Mouse (Mus musculus): ENCODE measurements around the gene Fam57a. TPM values are rescaled to one million over a fixed set of nuclear protein-coding genes. Genes with fewer than 3 reads are reported as not detected.

Gene Fam57a
- polyA plus RNA-seq, 1 experiment from 2014 or later: 38.8 TPM

- Histone ChIP-seq H3K9me3 (ENCODE audit: control insufficient read depth, low read length) (no peaks in the 10 kb centered on the region), H3K27me3 (ENCODE audit: control insufficient read depth, insufficient read depth, low read depth, low read length) (no peaks in the 10 kb centered on the region), H3K36me3 (ENCODE audit: control insufficient read depth, insufficient read depth, low read length) (0 out of 2 replicates have a peak, but pooled peaks cover 2% of the 10 kb centered on the region), H3K4me3 (ENCODE audit: low read length) (no peak overlapping the region), H3K27ac (ENCODE audit: low read length) (no peak overlapping the region), H3K4me2 (ENCODE audit: low read depth, low read length) (no peak overlapping the region), H3K4me1 (replicated peaks; ENCODE audit: control insufficient read depth, insufficient read depth, low read length) (peaks cover 27% of the 10 kb centered on the region), H3K9ac (ENCODE audit: low read length) (no peak overlapping the region)
- 44% methylated on average over 4 of the region's 4 CpGs for WGBS
- ATAC-seq (ENCODE audit: low read depth): no peak
These were observed 28.5 kb upstream of the Fam57a start for GRCm38 (mm10) chr11:76150980-76151379.

- Histone ChIP-seq H3K27me3 (ENCODE audit: control insufficient read depth, insufficient read depth, low read depth, low read length) (no peaks in the 10 kb centered on the region), H3K4me3 (ENCODE audit: low read length) (no peak overlapping the region), H3K9ac (ENCODE audit: low read length) (no peak overlapping the region), H3K36me3 (ENCODE audit: control insufficient read depth, insufficient read depth, low read length) (0 out of 2 replicates have a peak, but pooled peaks cover 2% of the 10 kb centered on the region), H3K4me1 (replicated peaks; ENCODE audit: control insufficient read depth, insufficient read depth, low read length) (peaks cover 9% of the 10 kb centered on the region), H3K9me3 (ENCODE audit: control insufficient read depth, low read length) (no peaks in the 10 kb centered on the region), H3K4me2 (ENCODE audit: low read depth, low read length) (no peak overlapping the region), H3K27ac (ENCODE audit: low read length) (no peak overlapping the region)
- no peak for ATAC-seq (ENCODE audit: low read depth)
- WGBS: 89% methylated on average over 5 of the region's 5 CpGs
These were observed 26.1 kb upstream of the Fam57a start for GRCm38 (mm10) chr11:76153236-76153951.

- Histone ChIP-seq H3K4me1 (replicated peaks; ENCODE audit: control insufficient read depth, insufficient read depth, low read length) (peaks cover 1% of the 10 kb centered on the region), H3K36me3 (ENCODE audit: control insufficient read depth, insufficient read depth, low read length) (0 out of 2 replicates have a peak, but pooled peaks cover 2% of the 10 kb centered on the region), H3K4me2 (ENCODE audit: low read depth, low read length) (no peak overlapping the region), H3K9me3 (ENCODE audit: control insufficient read depth, low read length) (no peaks in the 10 kb centered on the region), H3K9ac (ENCODE audit: low read length) (no peak overlapping the region), H3K4me3 (ENCODE audit: low read length) (no peak overlapping the region), H3K27ac (ENCODE audit: low read length) (no peak overlapping the region), H3K27me3 (ENCODE audit: control insufficient read depth, insufficient read depth, low read depth, low read length) (no peaks in the 10 kb centered on the region)
- ATAC-seq (ENCODE audit: low read depth): no peak
- 96% methylated on average over 2 of the region's 2 CpGs for WGBS
These were observed 25.3 kb upstream of the Fam57a start for GRCm38 (mm10) chr11:76154200-76154599.

- no peaks in the 10 kb centered on the region for H3K9me3 ChIP-seq (ENCODE audit: control insufficient read depth, low read length)
- no peaks in the 10 kb centered on the region for H3K27me3 ChIP-seq (ENCODE audit: control insufficient read depth, insufficient read depth, low read depth, low read length)
- no peak overlapping the region for H3K27ac ChIP-seq (ENCODE audit: low read length)
- no peak for ATAC-seq (ENCODE audit: low read depth)
- H3K4me3 ChIP-seq (ENCODE audit: low read length): no peak overlapping the region
- 72% methylated on average over 2 of the region's 2 CpGs for WGBS
- no peak overlapping the region for H3K4me2 ChIP-seq (ENCODE audit: low read depth, low read length)
- H3K9ac ChIP-seq (ENCODE audit: low read length): no peak overlapping the region
- no peaks in the 10 kb centered on the region for H3K4me1 ChIP-seq (replicated peaks; ENCODE audit: control insufficient read depth, insufficient read depth, low read length)
- H3K36me3 ChIP-seq (ENCODE audit: control insufficient read depth, insufficient read depth, low read length): 0 out of 2 replicates have a peak, but pooled peaks cover 2% of the 10 kb centered on the region
These were observed 24.6 kb upstream of the Fam57a start for GRCm38 (mm10) chr11:76154861-76155260.

- WGBS: 73% methylated on average over 2 of the region's 2 CpGs
- H3K4me2 ChIP-seq (ENCODE audit: low read depth, low read length): no peak overlapping the region
- 0 out of 2 replicates have a peak, but pooled peaks cover 5% of the 10 kb centered on the region for H3K36me3 ChIP-seq (ENCODE audit: control insufficient read depth, insufficient read depth, low read length)
- no peak overlapping the region for H3K27ac ChIP-seq (ENCODE audit: low read length)
- H3K4me3 ChIP-seq (ENCODE audit: low read length): no peak overlapping the region
- no peaks in the 10 kb centered on the region for H3K4me1 ChIP-seq (replicated peaks; ENCODE audit: control insufficient read depth, insufficient read depth, low read length)
- no peak for ATAC-seq (ENCODE audit: low read depth)
- H3K9me3 ChIP-seq (ENCODE audit: control insufficient read depth, low read length): no peaks in the 10 kb centered on the region
- H3K27me3 ChIP-seq (ENCODE audit: control insufficient read depth, insufficient read depth, low read depth, low read length): no peaks in the 10 kb centered on the region
- H3K9ac ChIP-seq (ENCODE audit: low read length): no peak overlapping the region
These were observed 21.1 kb upstream of the Fam57a start for GRCm38 (mm10) chr11:76158375-76158774.

GRCm38 (mm10) chr11:76160251-76160650, 19.2 kb upstream of the Fam57a start:
- Histone ChIP-seq H3K27ac (ENCODE audit: low read length) (no peak overlapping the region), H3K9ac (ENCODE audit: low read length) (no peak overlapping the region), H3K4me2 (ENCODE audit: low read depth, low read length) (no peak overlapping the region), H3K9me3 (ENCODE audit: control insufficient read depth, low read length) (no peaks in the 10 kb centered on the region), H3K36me3 (ENCODE audit: control insufficient read depth, insufficient read depth, low read length) (0 out of 2 replicates have a peak, but pooled peaks cover 6% of the 10 kb centered on the region), H3K27me3 (ENCODE audit: control insufficient read depth, insufficient read depth, low read depth, low read length) (no peaks in the 10 kb centered on the region), H3K4me1 (replicated peaks; ENCODE audit: control insufficient read depth, insufficient read depth, low read length) (no peaks in the 10 kb centered on the region), H3K4me3 (ENCODE audit: low read length) (no peak overlapping the region)
- ATAC-seq (ENCODE audit: low read depth): no peak
- WGBS: 33% methylated on average over 6 of the region's 6 CpGs

- ATAC-seq (ENCODE audit: low read depth): peak; percentile 38; the same call in 1 of the 2 replicates
- no peaks in the 10 kb centered on the region for H3K27me3 ChIP-seq (ENCODE audit: control insufficient read depth, insufficient read depth, low read depth, low read length)
- H3K9ac ChIP-seq (ENCODE audit: low read length): no peak overlapping the region
- 78% methylated on average over 4 of the region's 4 CpGs for WGBS
- H3K4me3 ChIP-seq (ENCODE audit: low read length): no peak overlapping the region
- no peak overlapping the region for H3K4me2 ChIP-seq (ENCODE audit: low read depth, low read length)
- H3K4me1 ChIP-seq (replicated peaks; ENCODE audit: control insufficient read depth, insufficient read depth, low read length): peaks cover 5% of the 10 kb centered on the region
- no peaks in the 10 kb centered on the region for H3K9me3 ChIP-seq (ENCODE audit: control insufficient read depth, low read length)
- H3K27ac ChIP-seq (ENCODE audit: low read length): no peak overlapping the region
- H3K36me3 ChIP-seq (ENCODE audit: control insufficient read depth, insufficient read depth, low read length): 0 out of 2 replicates have a peak, but pooled peaks cover 6% of the 10 kb centered on the region
These were observed 12.8 kb upstream of the Fam57a start for GRCm38 (mm10) chr11:76166657-76167056.

GRCm38 (mm10) chr11:76167079-76167765, 12.2 kb upstream of the Fam57a start:
- no peak overlapping the region for H3K4me3 ChIP-seq (ENCODE audit: low read length)
- peak; percentile 62 for ATAC-seq (ENCODE audit: low read depth)
- H3K4me2 ChIP-seq (ENCODE audit: low read depth, low read length): no peak overlapping the region
- H3K9me3 ChIP-seq (ENCODE audit: control insufficient read depth, low read length): no peaks in the 10 kb centered on the region
- H3K4me1 ChIP-seq (replicated peaks; ENCODE audit: control insufficient read depth, insufficient read depth, low read length): peaks cover 5% of the 10 kb centered on the region
- H3K27ac ChIP-seq (ENCODE audit: low read length): no peak overlapping the region
- no peak overlapping the region for H3K9ac ChIP-seq (ENCODE audit: low read length)
- 14% methylated on average over 5 of the region's 5 CpGs for WGBS
- H3K27me3 ChIP-seq (ENCODE audit: control insufficient read depth, insufficient read depth, low read depth, low read length): no peaks in the 10 kb centered on the region
- H3K36me3 ChIP-seq (ENCODE audit: control insufficient read depth, insufficient read depth, low read length): peaks cover 9% of the 10 kb centered on the region; the same call in 1 of the 2 replicates

- Histone ChIP-seq H3K27me3 (ENCODE audit: control insufficient read depth, insufficient read depth, low read depth, low read length) (no peaks in the 10 kb centered on the region), H3K36me3 (ENCODE audit: control insufficient read depth, insufficient read depth, low read length) (peaks cover 6% of the 10 kb centered on the region), H3K27ac (ENCODE audit: low read length) (no peak overlapping the region), H3K4me3 (ENCODE audit: low read length) (no peak overlapping the region), H3K4me2 (ENCODE audit: low read depth, low read length) (no peak overlapping the region), H3K9ac (ENCODE audit: low read length) (no peak overlapping the region), H3K9me3 (ENCODE audit: control insufficient read depth, low read length) (no peaks in the 10 kb centered on the region), H3K4me1 (replicated peaks; ENCODE audit: control insufficient read depth, insufficient read depth, low read length) (peaks cover 5% of the 10 kb centered on the region)
- no peak for ATAC-seq (ENCODE audit: low read depth)
- WGBS: 80% methylated on average over 3 of the region's 3 CpGs
These were observed 10.5 kb upstream of the Fam57a start for GRCm38 (mm10) chr11:76168976-76169375.

All from lung, embryonic 16.5 days (tissue).